Mouse (Mus musculus): ENCODE measurements around the gene Svep1. TPM values are rescaled to one million over a fixed set of nuclear protein-coding genes. Genes with fewer than 3 reads are reported as not detected.

Gene Svep1
- total RNA-seq, 2 experiments from 2014 or later = 9.2 to 9.7 TPM

- intact Hi-C loops (cut with DNase I) = no loop called here
- DNase-seq = no peak
These were observed 32.1 kb downstream of the Svep1 start for GRCm38 (mm10) chr4:58174435-58174987.

GRCm38 (mm10) chr4:58173401-58173800, 33.3 kb downstream of the Svep1 start:
- intact Hi-C loops (cut with DNase I) = no loop called here
- DNase-seq = no peak

- DNase-seq = peak; percentile 33 to 63
- intact Hi-C loops (cut with DNase I) = no loop called here
These were observed 36.2 kb downstream of the Svep1 start for GRCm38 (mm10) chr4:58170430-58170829.

DNA sequence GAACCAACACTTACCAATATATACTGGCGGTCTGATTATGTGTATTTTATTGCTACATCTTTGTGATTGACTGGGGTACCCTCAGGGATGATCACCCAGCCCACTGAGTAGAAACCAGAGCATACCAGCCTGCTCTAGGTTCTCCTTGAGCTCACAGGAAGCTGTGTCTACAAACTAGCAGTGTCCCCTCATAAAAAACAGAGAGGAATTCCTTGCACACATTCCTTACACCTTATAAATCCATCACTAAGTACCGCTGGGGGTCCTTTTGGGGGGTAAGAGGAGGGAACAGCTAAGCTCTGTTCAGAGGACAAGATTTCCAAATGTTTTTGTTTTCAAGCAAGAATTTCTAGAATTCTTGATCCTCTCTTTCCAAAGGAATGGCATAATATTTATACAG, 36.7 kb downstream of the Svep1 start:
- intact Hi-C loops (cut with DNase I) = no loop called here
- no peak for DNase-seq

DNA sequence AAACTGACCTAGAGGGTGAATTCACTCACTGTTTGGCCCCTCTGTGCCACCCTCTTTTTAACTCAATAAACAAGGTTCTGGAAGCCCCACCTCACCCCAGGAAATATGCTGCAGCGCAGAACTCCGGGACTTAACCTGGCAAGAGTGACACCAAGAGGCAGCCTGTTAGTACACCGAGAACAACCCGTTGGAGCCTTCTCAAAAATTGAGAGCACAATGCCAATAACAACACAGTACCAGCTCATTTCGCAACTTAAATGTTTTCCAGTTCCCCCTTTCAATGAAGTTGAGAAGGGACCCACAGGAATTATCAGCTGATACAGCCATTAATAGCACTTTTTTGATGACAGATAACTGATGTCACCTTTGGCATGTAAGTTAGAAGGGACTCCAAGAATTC, 38.3 kb downstream of the Svep1 start:
- intact Hi-C loops (cut with DNase I) = no loop called here
- peak in 1 of 2 experiments; percentile 18 for DNase-seq

DNA sequence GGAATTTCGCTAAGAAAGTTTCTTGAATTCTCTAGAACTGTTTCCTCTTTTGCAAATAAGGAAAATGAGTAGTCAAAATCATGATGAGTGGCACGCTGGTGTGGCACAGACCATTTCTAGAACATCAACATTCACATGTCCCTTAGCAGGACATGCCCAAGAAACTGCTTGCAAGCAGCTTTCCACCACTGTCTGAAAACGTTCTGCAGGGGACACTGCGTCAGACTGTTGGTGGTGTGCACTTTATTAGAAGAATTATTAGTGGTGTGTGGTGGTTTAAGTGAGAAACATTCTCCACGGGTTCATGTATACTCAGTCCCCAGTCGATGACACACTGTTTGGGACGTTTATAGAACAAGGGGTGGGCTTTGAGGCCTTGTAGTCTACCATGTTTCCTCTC, 40.9 kb downstream of the Svep1 start:
- intact Hi-C loops (cut with DNase I) = no loop called here
- no peak for DNase-seq

DNA sequence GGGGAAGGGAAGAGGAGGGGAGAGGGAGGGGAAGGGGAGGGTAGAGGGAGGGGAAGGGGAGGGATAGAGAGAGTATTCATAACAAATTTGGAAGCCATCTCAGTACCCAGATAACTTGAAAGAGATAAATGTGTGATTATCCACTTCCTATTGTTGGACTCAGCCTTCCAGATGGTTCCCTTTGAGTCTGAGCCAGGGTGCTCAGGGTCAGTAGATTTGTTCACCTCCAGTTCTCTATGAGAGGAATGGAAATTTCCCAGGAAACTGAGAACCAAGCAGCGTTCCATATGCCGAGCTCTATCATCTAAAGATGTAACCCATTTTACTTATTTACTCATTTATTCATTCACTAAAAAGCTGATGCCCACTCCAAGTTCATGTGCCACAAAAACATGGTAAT, 44.8 kb downstream of the Svep1 start:
- intact Hi-C loops (cut with DNase I) = no loop called here
- DNase-seq = no peak

DNA sequence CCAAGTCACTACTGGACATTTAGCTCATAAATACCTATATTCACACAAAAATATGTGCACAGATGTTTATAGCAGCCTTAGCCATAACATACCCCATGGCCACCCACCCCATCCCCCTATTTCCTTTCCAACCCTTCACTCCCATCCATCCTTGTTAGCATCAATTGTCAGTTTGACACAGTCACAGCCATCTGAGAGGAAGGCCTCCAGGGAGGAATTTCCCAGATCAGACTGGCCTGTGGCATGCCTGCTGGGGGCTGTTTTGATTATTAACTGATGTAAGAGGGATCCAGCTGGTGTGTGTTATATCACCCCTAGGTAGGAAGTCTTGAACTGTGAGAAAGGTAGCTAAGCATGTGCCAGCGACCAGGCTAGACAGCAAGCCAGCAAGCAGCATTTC, 47.1 kb downstream of the Svep1 start:
- DNase-seq = no peak
- intact Hi-C loops (cut with DNase I) = no loop called here

GRCm38 (mm10) chr4:58150301-58150700, 56.4 kb downstream of the Svep1 start:
- intact Hi-C loops (cut with DNase I) = no loop called here
- no peak for DNase-seq

DNA sequence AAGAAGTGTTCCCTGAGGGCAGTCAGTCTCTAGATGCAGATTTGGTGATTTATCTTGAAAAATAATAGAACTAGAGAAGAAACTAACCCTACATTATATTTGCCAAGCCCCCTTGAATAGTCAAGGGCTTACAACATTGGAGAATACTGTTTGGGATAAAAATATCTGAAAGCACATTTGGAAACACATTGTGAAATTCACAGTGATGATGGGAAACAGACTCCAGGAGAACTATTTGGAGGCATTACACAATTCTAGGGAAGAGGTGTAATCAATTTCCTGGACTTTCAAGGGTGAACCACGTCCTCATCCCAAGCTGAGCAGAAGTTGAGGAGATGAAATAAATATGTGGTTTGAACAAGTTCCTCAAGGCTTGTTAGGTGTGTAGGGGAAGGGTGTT, 57.5 kb downstream of the Svep1 start:
- DNase-seq = no peak
- intact Hi-C loops (cut with DNase I) = no loop called here

- DNase-seq = no peak
- intact Hi-C loops (cut with DNase I) = no loop called here
These were observed 58.1 kb downstream of the Svep1 start for GRCm38 (mm10) chr4:58148547-58148946.

DNA sequence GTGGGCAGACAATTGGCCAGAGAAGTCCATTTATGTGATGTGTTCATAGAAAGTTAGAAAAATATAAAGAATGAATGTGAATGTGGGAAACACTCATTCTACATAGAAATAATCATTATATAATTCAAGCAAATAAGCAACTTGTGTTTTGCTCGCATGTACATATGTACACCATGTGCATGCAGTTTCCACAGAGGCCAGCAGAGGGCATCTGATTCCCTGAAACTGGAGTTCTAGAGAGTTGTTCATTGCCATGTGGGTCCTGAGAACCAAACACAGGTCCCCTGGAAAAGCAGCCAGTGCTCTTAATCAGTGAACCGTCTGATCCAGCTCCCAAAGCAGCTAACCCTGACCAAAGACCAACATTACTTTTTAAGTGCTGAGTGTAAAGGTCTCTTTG, 60.0 kb downstream of the Svep1 start:
- intact Hi-C loops (cut with DNase I) = no loop called here
- no peak for DNase-seq

DNA sequence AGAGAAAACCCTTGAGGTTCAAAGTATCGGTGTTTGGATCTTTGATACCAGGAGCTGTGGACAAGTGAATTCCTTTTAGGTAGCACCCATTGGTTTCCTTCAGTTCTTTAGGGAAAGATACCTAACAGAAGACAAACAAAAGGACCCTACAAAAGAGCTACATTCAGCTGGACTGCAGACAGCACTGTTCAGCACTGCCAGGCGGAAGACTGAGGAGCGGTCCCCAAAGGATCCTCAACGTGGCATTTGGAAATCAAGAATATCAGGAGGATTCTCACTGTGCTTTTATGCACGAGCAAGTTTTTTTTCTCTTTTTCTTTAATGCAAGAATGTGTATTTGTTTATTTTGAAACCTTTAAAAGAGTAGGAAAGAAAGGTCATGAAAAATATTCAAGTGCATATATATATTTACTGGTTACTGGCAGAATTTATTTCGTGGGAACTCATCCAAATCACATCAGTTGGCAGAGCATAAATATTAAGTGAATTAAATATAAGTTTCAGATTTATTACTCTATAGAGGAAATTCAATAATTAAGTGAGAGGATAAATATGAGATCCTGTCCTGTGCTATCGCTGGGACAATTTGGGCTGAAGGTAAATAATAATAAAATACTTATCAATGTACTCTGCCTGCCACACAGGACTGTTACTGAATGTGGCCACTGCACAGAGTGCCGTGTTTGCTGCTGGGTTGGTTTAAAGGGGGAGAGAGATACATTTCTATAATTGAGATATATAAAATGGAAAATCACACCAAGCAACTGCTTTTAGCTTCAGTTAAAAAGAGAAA, 66.7 kb downstream of the Svep1 start:
- intact Hi-C loops (cut with DNase I) = no loop called here
- no peak for DNase-seq

GRCm38 (mm10) chr4:58139241-58139640, 67.4 kb downstream of the Svep1 start:
- intact Hi-C loops (cut with DNase I) = no loop called here
- DNase-seq = no peak

DNA sequence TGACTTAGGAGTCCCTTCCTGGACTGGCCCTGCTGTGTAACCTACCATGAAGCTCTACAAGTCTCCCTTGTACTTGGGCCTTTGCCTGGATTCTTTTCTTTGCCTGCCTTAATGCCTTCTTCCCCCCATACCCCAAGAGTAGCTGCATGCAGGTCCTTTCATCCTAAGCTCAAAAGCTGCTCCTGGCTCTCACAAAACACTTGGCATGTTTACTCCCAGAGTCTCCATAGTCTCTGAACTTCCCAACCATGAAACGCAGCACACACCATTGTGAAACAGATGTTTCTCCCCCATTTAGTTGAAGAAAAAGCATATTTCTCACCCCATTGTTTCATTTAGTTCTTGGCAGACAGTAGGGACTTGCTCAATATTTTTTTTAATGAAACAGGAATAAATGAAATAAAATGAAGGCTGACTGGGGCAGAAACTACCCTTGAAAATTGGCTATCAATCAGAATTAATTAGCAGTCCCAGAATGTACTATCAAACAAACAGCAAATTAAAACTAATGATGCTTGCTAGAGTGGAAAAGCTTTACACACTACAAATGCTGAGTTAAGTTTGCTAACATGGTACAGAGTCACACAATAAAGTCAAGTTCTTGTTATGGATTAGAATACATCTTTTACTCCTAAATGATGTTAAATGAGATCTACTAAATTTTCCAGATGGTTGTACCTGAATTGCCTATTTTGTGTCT, 72.9 kb downstream of the Svep1 start:
- DNase-seq = no peak

GRCm38 (mm10) chr4:58129844-58130243, 76.8 kb downstream of the Svep1 start:
- DNase-seq = no peak
- intact Hi-C loops (cut with DNase I) = no loop called here

More for the DNA sequence above, 72.9 kb downstream of the Svep1 start:
- intact Hi-C loops (cut with DNase I) = no loop called here

DNA sequence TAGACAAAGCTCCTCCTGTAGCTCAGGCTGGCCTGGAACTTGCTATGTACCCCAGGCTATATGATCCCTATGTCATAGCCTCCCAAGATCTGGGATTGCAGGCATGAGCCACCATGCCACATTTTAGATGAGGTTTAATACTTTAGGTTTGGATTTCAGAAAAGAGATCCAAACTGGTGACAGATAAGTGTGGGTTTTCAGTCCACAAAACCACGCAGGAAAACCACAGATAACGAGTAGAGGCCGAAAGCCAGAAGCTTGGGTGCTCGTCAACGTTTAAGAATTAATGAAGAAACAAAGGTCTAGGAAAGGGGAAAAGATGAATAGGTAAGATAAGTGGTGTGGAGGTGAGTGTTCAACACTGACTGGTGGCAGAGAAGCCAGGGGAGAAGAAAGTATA, 79.6 kb downstream of the Svep1 start:
- intact Hi-C loops (cut with DNase I) = no loop called here

GRCm38 (mm10) chr4:58115452-58115851, 91.2 kb downstream of the Svep1 start:
- intact Hi-C loops (cut with DNase I) = no loop called here
- no peak for DNase-seq

More for the DNA sequence above, 79.6 kb downstream of the Svep1 start:
- no peak for DNase-seq

- intact Hi-C loops (cut with DNase I) = no loop called here
These were observed 95.7 kb downstream of the Svep1 start for GRCm38 (mm10) chr4:58111008-58111407.

DNA sequence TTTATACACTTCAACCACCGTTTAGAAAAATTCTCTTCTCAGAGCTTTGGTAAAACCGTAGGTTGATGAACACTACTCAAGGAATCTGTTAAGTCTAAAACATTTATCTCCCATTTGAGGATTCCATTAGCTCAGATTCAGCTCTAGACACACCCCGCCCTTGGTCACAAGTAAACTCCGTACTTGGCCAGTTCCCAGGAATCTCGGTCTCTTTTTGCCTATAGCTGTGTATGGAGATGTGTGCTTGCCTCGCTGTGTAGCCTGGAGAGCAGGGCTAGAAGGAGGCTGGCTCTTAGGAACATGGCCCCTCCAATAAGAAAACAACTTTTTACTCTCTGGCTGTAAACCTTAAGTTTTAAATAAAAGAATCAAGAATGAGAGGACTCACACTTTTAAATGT, 96.9 kb downstream of the Svep1 start:
- intact Hi-C loops (cut with DNase I) = no loop called here
- no peak for DNase-seq

More at GRCm38 (mm10) chr4:58111008-58111407, 95.7 kb downstream of the Svep1 start:
- no peak for DNase-seq

DNA sequence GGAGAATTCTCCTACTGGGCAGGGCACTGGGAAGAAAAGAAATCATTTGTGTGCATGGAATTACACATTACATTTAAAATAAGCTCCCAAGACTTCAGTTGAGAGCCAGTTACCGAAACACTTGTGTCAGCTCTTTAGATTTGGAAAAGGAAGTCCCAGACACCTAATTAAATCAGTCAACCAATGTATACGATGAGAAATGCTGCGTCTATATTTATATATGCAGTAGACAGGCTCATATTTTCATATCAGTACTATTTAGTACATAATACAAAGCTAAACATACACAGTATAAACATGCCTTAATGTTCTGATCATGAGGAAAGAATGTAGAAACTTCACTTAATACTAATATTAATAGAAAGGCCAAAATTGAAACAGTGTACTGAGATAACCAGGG, 98.3 kb downstream of the Svep1 start:
- no peak for DNase-seq
- intact Hi-C loops (cut with DNase I) = no loop called here

- no peak for DNase-seq
- intact Hi-C loops (cut with DNase I) = no loop called here
These were observed 108.9 kb downstream of the Svep1 start for GRCm38 (mm10) chr4:58097732-58098131.

Data from heart, postnatal 14 days (tissue).